Mouse (Mus musculus): ENCODE data around the gene Akr1a1.
A peak's percentile ranks its signal among the peaks of the same experiment; 100 is the strongest.

GRCm38 (mm10) chr4:116626658-116627358, 24.7 kb downstream of the Akr1a1 start:
- TF ChIP-seq CTCF (IDR thresholded peaks at IDR 0.05) (peak; percentile 26), EP300 (IDR thresholded peaks at IDR 0.05) (no peak)
